Mouse (Mus musculus): ENCODE results near the gene Lsm4.

GRCm38 (mm10) chr8:70625104-70625503 lies 47.9 kb upstream of the Lsm4 start:
- TF ChIP-seq CTCF (IDR thresholded peaks at IDR 0.05; ENCODE audit: control insufficient read depth, insufficient read depth, insufficient replicate concordance, low read depth, low read length) (peak; percentile 46; the same call in 1 of the 2 replicates), POLR2A (IDR thresholded peaks at IDR 0.05; ENCODE audit: control insufficient read depth, low read depth, low read length) (no peak)

Measured in testis, adult 2 months (tissue).